Mouse (Mus musculus) left cerebral cortex, postnatal 36 days (tissue): Measurements from ENCODE around the gene Col5a1. TPM values are rescaled to one million over a fixed set of nuclear protein-coding genes. Genes with fewer than 3 reads are reported as not detected.

Experiments
- DNase-seq, 2 experiments: peaks; one replicate each; pipeline ENCODE4 v3.0.0; 2021 to 2022; ENCODE audit warnings: low spot score in 2 of 2, mixed read lengths in 1 of 2
- intact Hi-C: fragments of 180-260 bp; cut with DNase I; formaldehyde crosslinking; loops from one replicate; pipeline ENCODE4 v1.15.1; 2025
- total RNA-seq, 2 experiments: library from RNA; stranded (reverse); gene quantifications; 2 replicates each; pipeline ENCODE4 v1.2.3; 2021

The Col5a1 gene
- total RNA-seq, 2 experiments from 2014 or later, result 7.0 to 8.9 TPM

GRCm38 (mm10) chr2:27999996-28000583, 113.9 kb downstream of the Col5a1 start:
- no peak for DNase-seq
- intact Hi-C loops, result no loop called here

- intact Hi-C loops, result no loop called here
Observed at GRCm38 (mm10) chr2:28000660-28001059, 114.4 kb downstream of the Col5a1 start.

GRCm38 (mm10) chr2:28001206-28001605, 115.0 kb downstream of the Col5a1 start:
- intact Hi-C loops, result no loop called here
- DNase-seq, result no peak

More at GRCm38 (mm10) chr2:28000660-28001059, 114.4 kb downstream of the Col5a1 start:
- DNase-seq, result no peak

- intact Hi-C loops, result no loop called here
- DNase-seq, result no peak
Observed at GRCm38 (mm10) chr2:28005187-28005586, 119.0 kb downstream of the Col5a1 start.

- DNase-seq, result no peak
- intact Hi-C loops, result no loop called here
Observed at GRCm38 (mm10) chr2:28008261-28008660, 122.0 kb downstream of the Col5a1 start.

GRCm38 (mm10) chr2:28012367-28012766, 126.1 kb downstream of the Col5a1 start:
- intact Hi-C loops, result no loop called here
- DNase-seq, result no peak

- DNase-seq, result no peak
- intact Hi-C loops, result no loop called here
Observed at GRCm38 (mm10) chr2:28014778-28015177, 128.6 kb downstream of the Col5a1 start.

- intact Hi-C loops, result no loop called here
- no peak for DNase-seq
Observed at GRCm38 (mm10) chr2:28024416-28024815, 138.2 kb downstream of the Col5a1 start.

- intact Hi-C loops, result no loop called here
- DNase-seq, result no peak
Observed at GRCm38 (mm10) chr2:28025776-28026175, 139.6 kb downstream of the Col5a1 start.

GRCm38 (mm10) chr2:28031860-28032259, 145.6 kb downstream of the Col5a1 start:
- intact Hi-C loops, result no loop called here

GRCm38 (mm10) chr2:28032469-28032868, 146.2 kb downstream of the Col5a1 start:
- intact Hi-C loops, result no loop called here
- no peak for DNase-seq

More at GRCm38 (mm10) chr2:28031860-28032259, 145.6 kb downstream of the Col5a1 start:
- no peak for DNase-seq

GRCm38 (mm10) chr2:28034011-28034710, 147.9 kb downstream of the Col5a1 start:
- DNase-seq, result no peak
- intact Hi-C loops, result no loop called here

- intact Hi-C loops, result no loop called here
- no peak for DNase-seq
Observed at GRCm38 (mm10) chr2:28036788-28037187, 150.6 kb downstream of the Col5a1 start.

- no peak for DNase-seq
- intact Hi-C loops, result no loop called here
Observed at GRCm38 (mm10) chr2:28037505-28038390, 151.5 kb downstream of the Col5a1 start.

GRCm38 (mm10) chr2:28038391-28039096, 152.3 kb downstream of the Col5a1 start:
- peak; percentile 29 to 32 for DNase-seq
- intact Hi-C loops, result no loop called here

- intact Hi-C loops, result no loop called here
- DNase-seq, result no peak
Observed at GRCm38 (mm10) chr2:28039647-28040325, 153.6 kb downstream of the Col5a1 start.

- intact Hi-C loops, result no loop called here
- no peak for DNase-seq
Observed at GRCm38 (mm10) chr2:28040466-28040865, 154.2 kb downstream of the Col5a1 start.

- no peak for DNase-seq
- intact Hi-C loops, result no loop called here
Observed at GRCm38 (mm10) chr2:28044920-28045598, 158.8 kb downstream of the Col5a1 start.

GRCm38 (mm10) chr2:28046311-28046710, 160.1 kb downstream of the Col5a1 start:
- DNase-seq, result no peak
- intact Hi-C loops, result no loop called here
